In genomic region chr15:7116699-7117098, GRCm38 (mm10) we compare ENCODE assay signal across 23 mouse cellular contexts. TPM values are rescaled to one million over a fixed set of nuclear protein-coding genes. Genes with fewer than 3 reads are reported as not detected.
DNase-seq lines count a peak whose midpoint lies in the region; ATAC-seq lines count a peak whose summit lies in the region.
"Had no signal": no experiment of that assay in that cellular context is flagged by ENCODE, and none has a peak within 500 bp of the region (broad histone marks: within the 10 kb centered on the region; RNA-seq: fewer than 3 reads in every experiment).

No protein-coding gene starts in this region.

- ATAC-seq in heart, embryonic 12.5 days (ENCODE audit: insufficient number of reproducible peaks, low FRiP score), result no peak
- ATAC-seq in hindbrain, embryonic 13.5 days (ENCODE audit: low FRiP score), result no peak
- ATAC-seq: CD4-positive, CD25-positive, alpha-beta regulatory T cell, adult 4 months; forebrain, embryonic 13.5 days; forebrain, embryonic 15.5 days; forebrain, postnatal 0 days had no signal

- peak; percentile 13 for DNase-seq in heart, adult 11 months
- DNase-seq in ES-CJ7 (ENCODE audit: low read depth, low spot score) (peak; percentile 95), R1 (ENCODE audit: low read depth, low spot score) (peak; percentile 96)
- DNase-seq in right cerebral cortex, adult 2 months (ENCODE audit: low spot score in 2 of 2), result no peak
- no peak for DNase-seq in B cell, adult 2 months
- DNase-seq: adrenal gland, adult 2 months; adrenal gland, postnatal 10 days; adrenal gland, postnatal 25 days; cerebellum, adult 11 months; cerebellum, adult 18-20 months; cerebellum, adult 8-10 months; cerebellum, adult 9-11 months; cerebellum, postnatal 14 days; cerebellum, postnatal 36 days; forebrain, postnatal 0 days had no signal

- H3K36me3 ChIP-seq in heart, embryonic 12.5 days, result no peaks in the 10 kb centered on the region
- H3K36me3 ChIP-seq in hindbrain, embryonic 13.5 days, result no peaks in the 10 kb centered on the region
- H3K36me3 ChIP-seq: embryonic facial prominence, embryonic 10.5 days; embryonic facial prominence, embryonic 12.5 days; forebrain, embryonic 15.5 days had no signal

- H3K9ac ChIP-seq in heart, embryonic 12.5 days, result no peak overlapping the region
- H3K9ac ChIP-seq in hindbrain, embryonic 13.5 days, result no peak overlapping the region
- H3K9ac ChIP-seq: embryonic facial prominence, embryonic 12.5 days; forebrain, embryonic 13.5 days; forebrain, embryonic 15.5 days; forebrain, postnatal 0 days had no signal

- 82% methylated on average over 3 of the region's 3 CpGs for WGBS in heart, embryonic 12.5 days
- 43% methylated on average over 3 of the region's 3 CpGs for WGBS in hindbrain, embryonic 13.5 days

- no peak overlapping the region for H3K4me3 ChIP-seq in heart, embryonic 12.5 days
- H3K4me3 ChIP-seq in hindbrain, embryonic 13.5 days, result no peak overlapping the region
- H3K4me3 ChIP-seq: embryonic facial prominence, embryonic 10.5 days; embryonic facial prominence, embryonic 12.5 days; forebrain, embryonic 13.5 days; forebrain, embryonic 15.5 days had no signal

- no peak overlapping the region for H3K27ac ChIP-seq in heart, embryonic 12.5 days (ENCODE audit: poor library complexity, severe bottlenecking)
- no peak overlapping the region for H3K27ac ChIP-seq in hindbrain, embryonic 13.5 days
- H3K27ac ChIP-seq: embryonic facial prominence, embryonic 10.5 days; embryonic facial prominence, embryonic 12.5 days; forebrain, embryonic 13.5 days; forebrain, embryonic 15.5 days had no signal

- no peaks in the 10 kb centered on the region for H3K9me3 ChIP-seq in heart, embryonic 12.5 days (replicated peaks)
- H3K9me3 ChIP-seq in hindbrain, embryonic 13.5 days, result no peaks in the 10 kb centered on the region
- H3K9me3 ChIP-seq: embryonic facial prominence, embryonic 10.5 days; embryonic facial prominence, embryonic 12.5 days; forebrain, embryonic 13.5 days; forebrain, embryonic 15.5 days had no signal

- H3K4me1 ChIP-seq in heart, embryonic 12.5 days (replicated peaks), result 0 out of 2 replicates have a peak, but pooled peaks cover 5% of the 10 kb centered on the region
- no peaks in the 10 kb centered on the region for H3K4me1 ChIP-seq in hindbrain, embryonic 13.5 days (replicated peaks)
- H3K4me1 ChIP-seq: embryonic facial prominence, embryonic 10.5 days had no signal

- no peak overlapping the region for H3K4me2 ChIP-seq in heart, embryonic 12.5 days
- H3K4me2 ChIP-seq in hindbrain, embryonic 13.5 days, result no peak overlapping the region
- H3K4me2 ChIP-seq: embryonic facial prominence, embryonic 12.5 days; forebrain, embryonic 13.5 days; forebrain, embryonic 15.5 days had no signal

- no peaks in the 10 kb centered on the region for H3K27me3 ChIP-seq in heart, embryonic 12.5 days (replicated peaks)
- H3K27me3 ChIP-seq in hindbrain, embryonic 13.5 days, result no peaks in the 10 kb centered on the region
- H3K27me3 ChIP-seq: CH12.LX; embryonic facial prominence, embryonic 12.5 days; forebrain, embryonic 13.5 days; forebrain, embryonic 15.5 days had no signal

RNA-seq across cellular contexts. Expression of gene Lifr, which starts 26.3 kb away (rescaled TPM):
- 17.3 and 17.9 TPM in 2 replicates for polyA plus RNA-seq in heart, embryonic 12.5 days (2016; fragmentation: Nextera tagmentation; extraction: Ambion mirVana)
- polyA plus RNA-seq in hindbrain, embryonic 13.5 days (2015; fragmentation: Nextera tagmentation; extraction: Ambion mirVana), result 17.2 and 19.1 TPM in 2 replicates

Comparison
In these comparisons a context has a peak if more than half of its experiments do, and no peak if none do; other contexts are left out.
1. DNase-seq: peak in heart, adult 11 months (single experiment), ES-CJ7 (single experiment) and R1 (single experiment); none in right cerebral cortex, adult 2 months (0 of 2) and B cell, adult 2 months (0 of 2).